In the genomic region with DNA sequence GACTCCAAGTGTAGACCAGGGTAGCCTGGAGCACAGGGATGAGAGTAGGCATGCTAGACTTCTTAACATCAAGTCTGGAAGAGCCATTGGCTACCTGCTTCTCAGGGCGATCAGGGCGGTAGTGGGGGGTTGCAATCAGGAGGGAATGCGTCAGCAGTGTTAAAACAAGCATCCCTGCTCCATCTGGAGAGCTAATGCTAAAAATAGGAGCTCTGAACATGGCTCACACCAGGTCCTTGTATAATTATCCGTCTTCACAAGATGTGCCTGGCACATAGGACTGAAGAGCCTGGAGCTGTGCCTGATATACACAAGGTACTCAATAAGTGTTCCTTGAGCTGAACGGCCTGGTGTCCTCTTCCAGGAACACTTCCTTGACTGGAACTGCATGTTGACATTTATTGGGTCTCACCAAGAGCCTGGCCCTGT, we compare ENCODE assay signal across 22 mouse cellular contexts. TPM values are rescaled to one million over a fixed set of nuclear protein-coding genes. Genes with fewer than 3 reads are reported as not detected.
A peak's percentile ranks its signal among the peaks of the same experiment; 100 is the strongest.
DNase-seq lines count a peak whose midpoint lies in the region; ATAC-seq and TF ChIP-seq lines count a peak whose summit lies in the region.
"Had no signal": no experiment of that assay in that cellular context is flagged by ENCODE, and none has a peak within 500 bp of the region (broad histone marks: within the 10 kb centered on the region; RNA-seq: fewer than 3 reads in every experiment).

No protein-coding gene starts in this region.

- intact Hi-C loops in gastrocnemius, adult 2 months (cut with DNase I): loop anchor here (10.0 kb wide), 2 partner anchors 83 to 193 kb away; a partner anchor contains a TSS

- H3K4me3 ChIP-seq in gastrocnemius, adult 2 months: no peak overlapping the region
- H3K4me3 ChIP-seq: heart, embryonic 15.5 days; hindbrain, embryonic 10.5 days had no signal

- no peak for ATAC-seq in inflammation-experienced regulatory T-cells, adult 6 months
- ATAC-seq: forebrain, embryonic 14.5 days; hindbrain, postnatal 0 days had no signal

- DNase-seq in gastrocnemius, adult 2 months: peak; percentile 66
- no peak for DNase-seq in gastrocnemius, postnatal 4 days (ENCODE audit: low spot score in 2 of 2)
- DNase-seq in brain, adult 2 months (ENCODE audit: low read depth, low spot score): peak; percentile 74
- DNase-seq in cerebellum, adult 11-12 months: peak; percentile 63
- DNase-seq in cerebellum, postnatal 14 days: peak; percentile 60 to 76
- DNase-seq in frontal cortex, postnatal 14 days (ENCODE audit: low spot score in 2 of 2): no peak
- DNase-seq: kidney, adult 18-20 months; layer of hippocampus, postnatal 36 days; retina, postnatal 1 day; thymus, postnatal 14 days had no signal

- H3K27ac ChIP-seq in gastrocnemius, adult 2 months: peak overlapping the region; percentile 86
- H3K27ac ChIP-seq: heart, embryonic 15.5 days; hindbrain, embryonic 10.5 days; hindbrain, postnatal 0 days; kidney, postnatal 0 days; liver, embryonic 14.5 days; macrophage had no signal

- TF ChIP-seq CTCF in gastrocnemius, adult 2 months (IDR thresholded peaks at IDR 0.05): no peak

RNA-seq across cellular contexts. Expression of a gene that starts 17.5 kb away (rescaled TPM):
- total RNA-seq in gastrocnemius, adult 2 months (2021): 1 to 10 TPM; 1.0 to 1.1 TPM
- 1 to 10 TPM; 1.7 to 2.5 TPM for total RNA-seq in gastrocnemius, postnatal 4 days (2021)
- 10 to 100 TPM in 2 of 3 experiments, 1 to 10 TPM in 1; 5.5 to 12.3 (median 11.1) TPM for polyA plus RNA-seq in inflammation-experienced regulatory T-cells, adult 6 months (2017; shearing (Covaris generic))
- polyA plus RNA-seq: C2C12, macrophage had no signal

RNA-seq across cellular contexts. Expression of a gene that starts 24.0 kb away (rescaled TPM):
- 10 to 100 TPM; 34.7 to 67.0 TPM for total RNA-seq in gastrocnemius, adult 2 months (2021)
- 10 to 100 TPM; 68.6 to 81.2 TPM for total RNA-seq in gastrocnemius, postnatal 4 days (2021)
- under 1 TPM in 2 of 3 experiments, not detected in 1; 0.28 to 0.43 TPM for polyA plus RNA-seq in inflammation-experienced regulatory T-cells, adult 6 months (2017; shearing (Covaris generic))
- total RNA-seq: monocyte, adult 5-6 weeks had no signal
- polyA plus RNA-seq: C2C12; macrophage; midbrain, embryonic 11.5 days; small intestine, adult 2 months had no signal

Comparison
In these comparisons a context has a peak if more than half of its experiments do, and no peak if none do; other contexts are left out.
1. DNase-seq: peak in gastrocnemius, adult 2 months (single experiment), brain, adult 2 months (single experiment), cerebellum, adult 11-12 months (single experiment) and cerebellum, postnatal 14 days (2 of 2); none in gastrocnemius, postnatal 4 days (0 of 2) and frontal cortex, postnatal 14 days (0 of 2).